ENCODE assay signal across 7 mouse cellular contexts in genomic region chr6:50110379-50110941, GRCm38 (mm10). TPM values are rescaled to one million over a fixed set of nuclear protein-coding genes. Genes with fewer than 3 reads are reported as not detected.
DNase-seq lines count a peak whose midpoint lies in the region; ATAC-seq lines count a peak whose summit lies in the region.

No protein-coding gene starts in this region.

- peak overlapping the region; percentile 95 for H3K27ac ChIP-seq in heart, embryonic 10.5 days

- under 1% methylated on average over 56 of the region's 72 CpGs for WGBS in heart, embryonic 10.5 days

- H3K9me3 ChIP-seq in heart, embryonic 10.5 days = no peaks in the 10 kb centered on the region

- H3K4me3 ChIP-seq in heart, embryonic 10.5 days = peak overlapping the region; percentile 86

- peaks cover 9% of the 10 kb centered on the region; the same call in 1 of the 2 replicates for H3K27me3 ChIP-seq in heart, embryonic 10.5 days (ENCODE audit: insufficient read depth, poor library complexity, severe bottlenecking)

- peak; percentile 67 for DNase-seq in 3T3-L1 (ENCODE audit: low read depth, low spot score)
- peak; percentile 53 for DNase-seq in CD4-positive helper T cell, adult 2 months (ENCODE audit: low read depth, low spot score)
- DNase-seq in heart, embryonic 10.5 days (ENCODE audit: low spot score) = peak; percentile 82
- peak; percentile 29 to 52 for DNase-seq in layer of hippocampus, postnatal 36 days
- DNase-seq in right cerebral cortex, postnatal 4 days = peak; percentile 43

- H3K36me3 ChIP-seq in heart, embryonic 10.5 days = no peaks in the 10 kb centered on the region

- 0 out of 2 replicates have a peak, but pooled peaks have one; percentile 7 for ATAC-seq in common myeloid progenitor, adult 5-6 weeks (replicated peaks; ENCODE audit: low read depth, poor library complexity, severe bottlenecking)
- ATAC-seq in megakaryocyte-erythroid progenitor cell, adult 5-6 weeks (replicated peaks; ENCODE audit: low FRiP score, low TSS enrichment, poor library complexity, severe bottlenecking) = peak; percentile 27; the same call in 1 of the 2 replicates

- peaks cover 11% of the 10 kb centered on the region for H3K4me1 ChIP-seq in heart, embryonic 10.5 days

RNA-seq across cellular contexts. Expression of gene Mpp6, which starts 0.4 kb away (rescaled TPM):
- total RNA-seq in common myeloid progenitor, adult 5-6 weeks (2017) = 233 and 247 TPM in 2 replicates
- 53.1 and 69.9 TPM in 2 replicates for polyA plus RNA-seq in heart, embryonic 10.5 days (2016; fragmentation: Nextera tagmentation; extraction: Ambion mirVana)
- total RNA-seq in layer of hippocampus, postnatal 36 days (2021) = 100 to 1,000 TPM; 111 to 114 TPM
- 62.6 and 74.0 TPM in 2 replicates for total RNA-seq in megakaryocyte-erythroid progenitor cell, adult 5-6 weeks (2014; fragmentation: Nextera tagmentation)
- 184 and 217 TPM in 2 replicates for total RNA-seq in megakaryocyte-erythroid progenitor cell, adult 5-6 weeks (2017)

Comparison
In these comparisons a context has a peak if more than half of its experiments do, and no peak if none do; other contexts are left out.
1. Peak in every context shown above with its lines: DNase-seq, ATAC-seq, H3K4me3 ChIP-seq and H3K27ac ChIP-seq.